Mouse (Mus musculus): ENCODE measurements around the gene R3hdm1. TPM values are rescaled to one million over a fixed set of nuclear protein-coding genes. Genes with fewer than 3 reads are reported as not detected.
A peak's percentile ranks its signal among the peaks of the same experiment; 100 is the strongest.

The R3hdm1 gene
- total RNA-seq (2021): 100 to 1,000 TPM; 505 to 574 TPM
- long read RNA-seq, experiment 1, full-length matches to known transcripts: 19 of 122 reads
- long read RNA-seq, experiment 1, partial matches to known transcripts: 31 of 122 reads
- long read RNA-seq, experiment 1, other reads (novel, unspliced or antisense): 72 of 122 reads
- long read RNA-seq, experiment 2, full-length matches to known transcripts: 20 of 125 reads
- long read RNA-seq, experiment 2, partial matches to known transcripts: 30 of 125 reads
- long read RNA-seq, experiment 2, other reads (novel, unspliced or antisense): 75 of 125 reads

DNA sequence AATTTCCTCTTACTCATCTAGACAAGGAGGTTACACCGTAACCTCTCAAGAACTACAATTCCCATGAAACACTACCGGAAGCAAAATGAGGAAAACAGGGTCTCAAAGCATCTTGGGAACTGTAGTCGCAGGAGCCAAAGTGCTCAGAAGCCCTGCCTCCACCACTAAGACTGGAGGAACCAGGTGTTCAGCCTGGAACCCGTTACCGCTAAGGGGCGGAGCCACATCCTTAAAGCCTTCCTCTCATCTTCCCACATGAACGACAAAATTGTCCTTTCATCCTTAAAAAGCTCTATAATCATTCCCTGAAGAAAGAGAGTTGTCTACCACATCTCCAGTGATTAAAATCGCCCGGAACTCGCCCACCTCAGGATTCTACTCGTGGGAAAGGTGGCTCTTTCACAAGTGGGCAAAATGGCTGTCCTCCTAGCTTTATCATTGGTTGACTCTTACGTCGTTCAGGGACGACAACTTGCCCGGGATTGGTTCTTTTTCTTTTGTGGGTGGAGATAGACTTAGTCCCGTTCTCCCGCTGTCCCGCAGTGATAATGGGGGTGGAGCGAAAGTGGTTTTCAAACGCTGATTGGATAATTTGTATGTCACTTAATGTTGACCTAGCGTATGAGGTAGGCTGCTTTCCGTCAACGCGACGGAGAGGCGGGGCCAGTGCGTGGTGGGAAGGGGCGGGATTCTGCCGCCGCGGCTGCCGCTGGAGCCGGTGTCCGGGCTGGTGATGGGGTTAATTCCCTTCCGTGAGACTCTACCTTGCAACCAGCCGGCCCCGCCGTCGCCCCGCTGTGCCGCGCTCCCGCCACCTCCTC is at the start of gene R3hdm1, which contains the start of gene Zranb3:
Gene R3hdm1 (plus strand): TSS at position 661 of the 821 bp plus-strand sequence.
Gene Zranb3 (minus strand): TSS at position 407 of the 821 bp plus-strand sequence.
- Histone ChIP-seq H3K4me3 (peak within 1 kb of the TSS; percentile 85), H3K27ac (peak within 1 kb of the TSS; percentile 95)
- intact Hi-C loops (cut with DNase I): loop anchor here (5.0 kb wide), 2 partner anchors 314 to 331 kb away; partner anchors contain the start of genes Ccnt2 and Dars
- peak; percentile 92 to 97 for DNase-seq (ENCODE audit: extremely low spot score in 1 of 2, low spot score in 2 of 2)
- TF ChIP-seq CTCF (IDR thresholded peaks at IDR 0.05): no peak

DNA sequence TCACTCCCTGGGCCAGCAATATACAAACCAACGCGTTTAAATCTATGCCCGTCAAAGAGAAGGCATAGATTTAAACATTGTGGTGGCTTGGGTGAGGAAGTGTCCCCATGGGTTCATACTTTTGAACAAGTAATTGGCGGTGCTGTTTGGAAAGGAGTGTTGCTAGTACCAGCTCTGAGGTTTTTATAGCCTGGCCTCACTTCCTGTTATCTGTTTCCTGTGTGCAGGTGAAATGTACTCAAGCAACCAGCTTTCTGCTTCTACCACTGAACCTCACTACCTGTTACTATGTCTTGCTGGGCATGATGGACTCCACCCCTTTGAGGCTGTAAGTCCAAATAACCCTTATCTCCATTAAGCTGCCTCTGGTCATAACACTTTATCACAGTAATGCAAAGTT is 45.8 kb upstream of the R3hdm1 start:
- Histone ChIP-seq H3K4me3 (no peak overlapping the region), H3K27ac (no peak overlapping the region)
- intact Hi-C loops (cut with DNase I): no loop called here
- TF ChIP-seq CTCF (IDR thresholded peaks at IDR 0.05): no peak
- DNase-seq (ENCODE audit: extremely low spot score in 1 of 2, low spot score in 2 of 2): no peak

DNA sequence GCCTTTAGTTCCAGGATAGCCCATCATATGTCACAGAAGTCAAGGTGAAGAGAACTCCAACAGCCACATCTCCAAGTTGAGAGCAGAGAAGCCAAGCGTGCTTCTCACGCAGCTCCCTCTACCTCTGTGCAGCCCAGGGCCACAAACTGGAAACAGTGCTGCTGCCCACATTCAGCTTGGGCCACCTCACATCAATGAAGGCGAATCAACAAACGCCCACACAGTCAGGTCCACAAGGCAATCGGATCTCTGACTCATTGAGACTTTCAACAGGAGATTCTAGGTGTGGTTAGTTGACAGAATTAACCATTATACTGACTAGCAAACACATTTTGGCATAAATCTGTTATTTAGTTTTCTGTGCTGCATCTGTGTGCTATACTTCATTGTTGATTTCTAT is 44.5 kb upstream of the R3hdm1 start:
- no peak for DNase-seq (ENCODE audit: extremely low spot score in 1 of 2, low spot score in 2 of 2)
- no peak for TF ChIP-seq CTCF (IDR thresholded peaks at IDR 0.05)
- Histone ChIP-seq H3K27ac (no peak overlapping the region), H3K4me3 (no peak overlapping the region)
- intact Hi-C loops (cut with DNase I): no loop called here

DNA sequence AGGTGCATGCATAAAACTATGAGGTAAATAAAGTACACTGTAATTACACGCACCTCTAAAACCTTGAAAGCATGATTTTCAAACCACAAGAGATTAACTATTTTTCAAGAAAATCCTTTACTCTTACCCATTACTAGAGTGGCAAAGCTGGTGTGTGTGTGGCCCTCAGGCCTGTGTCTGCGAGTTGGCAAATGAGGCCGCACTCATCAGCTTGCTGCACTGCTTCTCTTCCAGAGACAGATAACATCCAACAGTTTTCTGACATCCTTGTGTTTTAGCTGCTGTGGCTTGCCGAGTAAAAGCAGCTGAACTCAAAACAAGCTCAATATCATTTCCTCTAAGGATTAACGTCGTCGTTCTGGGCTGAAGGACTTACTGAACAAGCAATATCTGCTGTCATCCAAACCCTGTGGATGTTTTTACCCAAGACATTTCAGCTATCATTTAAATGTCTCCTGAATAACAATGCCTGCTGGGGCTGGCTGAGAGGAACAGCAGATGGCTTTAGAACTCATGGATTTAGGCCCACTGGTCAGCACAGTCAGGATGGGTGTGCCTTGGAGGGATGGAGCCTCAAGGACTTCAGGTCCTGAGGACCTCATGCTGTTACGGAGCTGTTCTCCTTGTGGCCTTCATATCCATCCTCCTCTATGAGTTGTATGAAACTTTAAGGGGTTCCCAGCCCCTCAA is 42.3 kb upstream of the R3hdm1 start:
- H3K27ac ChIP-seq: no peak overlapping the region

DNA sequence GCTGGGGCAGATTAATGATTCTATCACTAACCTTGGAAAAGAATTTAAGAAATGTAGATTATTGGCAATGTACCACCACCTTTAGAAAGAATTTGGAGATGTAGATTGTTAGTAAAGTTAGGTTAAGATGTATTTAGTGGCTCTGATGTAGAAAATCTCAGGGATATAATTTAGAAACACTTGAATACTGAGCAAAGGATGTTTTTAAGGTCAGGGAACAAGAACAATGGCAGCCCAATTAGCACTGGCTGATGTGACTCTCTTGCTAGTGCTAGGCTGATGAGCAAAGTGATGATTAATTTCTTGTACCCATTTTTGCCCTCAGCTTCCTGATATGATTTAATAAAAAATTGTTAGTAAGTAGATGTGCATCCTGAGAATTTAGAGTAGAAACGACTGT is 41.7 kb upstream of the R3hdm1 start:
- H3K27ac ChIP-seq: no peak overlapping the region
- no peak overlapping the region for H3K4me3 ChIP-seq
- TF ChIP-seq CTCF (IDR thresholded peaks at IDR 0.05): no peak
- intact Hi-C loops (cut with DNase I): no loop called here
- DNase-seq (ENCODE audit: extremely low spot score in 1 of 2, low spot score in 2 of 2): no peak

More for the DNA sequence above, 42.3 kb upstream of the R3hdm1 start:
- TF ChIP-seq CTCF (IDR thresholded peaks at IDR 0.05): no peak
- no peak overlapping the region for H3K4me3 ChIP-seq
- no peak for DNase-seq (ENCODE audit: extremely low spot score in 1 of 2, low spot score in 2 of 2)
- intact Hi-C loops (cut with DNase I): no loop called here

DNA sequence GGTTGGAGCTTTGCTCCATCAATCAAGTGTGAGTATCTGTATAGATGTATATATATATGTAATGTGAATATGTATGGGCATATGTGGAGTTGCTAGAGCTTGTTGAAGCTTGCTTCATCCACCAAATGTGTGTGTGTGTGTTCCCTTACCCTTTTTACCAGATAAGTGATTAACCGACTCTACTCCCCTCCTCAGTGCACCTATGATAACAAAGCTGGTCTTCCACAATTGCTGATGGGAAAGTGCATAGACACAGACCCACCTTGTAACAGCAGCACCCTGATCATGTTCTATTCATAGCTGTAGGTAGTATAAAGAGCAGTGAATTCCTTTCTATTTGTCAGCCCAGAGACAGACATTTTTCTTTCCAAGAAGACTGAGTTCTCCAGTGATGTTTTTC is 40.9 kb upstream of the R3hdm1 start:
- TF ChIP-seq CTCF (IDR thresholded peaks at IDR 0.05): no peak
- intact Hi-C loops (cut with DNase I): no loop called here

DNA sequence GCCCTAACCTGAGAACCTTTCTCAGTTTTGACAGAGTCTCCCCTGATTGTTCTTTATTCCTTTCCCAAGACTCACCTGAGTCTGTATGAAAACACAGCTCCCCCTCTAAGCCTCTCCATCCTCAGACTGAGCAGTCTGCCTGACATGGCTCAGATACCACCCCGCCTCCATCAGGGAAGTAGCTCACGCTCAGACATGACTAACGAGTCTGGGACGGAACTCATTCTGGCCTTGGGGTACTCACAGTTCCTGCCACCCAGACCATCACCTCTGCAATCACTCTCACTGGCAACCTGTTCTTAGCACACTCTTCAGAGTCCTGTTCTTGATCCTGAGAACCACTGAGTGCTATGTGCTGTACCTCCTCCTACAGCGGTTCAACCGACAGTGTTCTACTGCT is 38.4 kb upstream of the R3hdm1 start:
- Histone ChIP-seq H3K4me3 (no peak overlapping the region), H3K27ac (no peak overlapping the region)
- TF ChIP-seq CTCF (IDR thresholded peaks at IDR 0.05): no peak
- intact Hi-C loops (cut with DNase I): no loop called here
- DNase-seq (ENCODE audit: extremely low spot score in 1 of 2, low spot score in 2 of 2): no peak

More for the DNA sequence above, 40.9 kb upstream of the R3hdm1 start:
- DNase-seq (ENCODE audit: extremely low spot score in 1 of 2, low spot score in 2 of 2): no peak
- Histone ChIP-seq H3K4me3 (no peak overlapping the region), H3K27ac (no peak overlapping the region)

DNA sequence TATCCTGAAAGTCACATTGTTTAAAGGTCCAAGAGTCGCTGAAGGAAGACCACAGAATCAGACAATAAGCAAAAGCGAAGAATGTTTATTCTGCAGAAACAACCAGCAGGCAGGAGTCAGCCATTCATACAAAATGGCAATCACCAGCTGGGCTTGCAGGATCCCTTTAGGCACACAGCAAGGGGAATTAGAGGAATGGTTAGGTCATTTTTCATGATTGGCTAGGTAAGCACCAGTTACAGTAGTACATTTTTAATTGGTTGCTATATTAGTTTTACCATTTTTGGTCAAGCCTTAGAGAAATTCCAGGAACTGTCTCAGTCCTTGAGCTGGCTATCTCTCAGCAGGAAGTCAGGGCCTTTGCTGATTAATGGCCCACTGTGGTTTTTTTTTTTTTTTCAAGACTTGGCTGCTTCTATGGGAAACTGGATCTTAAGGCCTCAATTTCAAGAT is 34.1 kb upstream of the R3hdm1 start:
- DNase-seq (ENCODE audit: extremely low spot score in 1 of 2, low spot score in 2 of 2): no peak
- TF ChIP-seq CTCF (IDR thresholded peaks at IDR 0.05): no peak
- intact Hi-C loops (cut with DNase I): no loop called here
- Histone ChIP-seq H3K4me3 (no peak overlapping the region), H3K27ac (no peak overlapping the region)

DNA sequence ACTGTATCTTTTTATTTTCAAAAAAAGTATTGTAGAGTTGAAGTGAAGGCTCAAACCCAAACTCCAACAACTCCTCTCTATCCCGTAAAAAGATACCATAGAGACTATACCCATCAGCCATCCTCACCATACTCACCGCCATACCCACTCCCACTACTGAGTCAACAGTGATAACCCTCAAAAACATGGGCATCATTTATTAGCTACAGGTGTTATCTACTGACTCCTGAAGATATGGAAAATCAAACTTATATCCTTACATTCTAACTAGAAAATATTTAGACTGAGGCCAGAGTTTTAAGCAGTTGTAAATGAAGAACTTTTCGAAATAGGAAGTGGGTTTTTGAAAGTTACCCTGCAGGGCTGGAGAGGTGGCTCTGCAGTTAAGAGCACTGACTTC is 33.1 kb upstream of the R3hdm1 start:
- no peak for DNase-seq (ENCODE audit: extremely low spot score in 1 of 2, low spot score in 2 of 2)
- no peak overlapping the region for H3K27ac ChIP-seq
- TF ChIP-seq CTCF (IDR thresholded peaks at IDR 0.05): no peak
- H3K4me3 ChIP-seq: no peak overlapping the region
- intact Hi-C loops (cut with DNase I): no loop called here

DNA sequence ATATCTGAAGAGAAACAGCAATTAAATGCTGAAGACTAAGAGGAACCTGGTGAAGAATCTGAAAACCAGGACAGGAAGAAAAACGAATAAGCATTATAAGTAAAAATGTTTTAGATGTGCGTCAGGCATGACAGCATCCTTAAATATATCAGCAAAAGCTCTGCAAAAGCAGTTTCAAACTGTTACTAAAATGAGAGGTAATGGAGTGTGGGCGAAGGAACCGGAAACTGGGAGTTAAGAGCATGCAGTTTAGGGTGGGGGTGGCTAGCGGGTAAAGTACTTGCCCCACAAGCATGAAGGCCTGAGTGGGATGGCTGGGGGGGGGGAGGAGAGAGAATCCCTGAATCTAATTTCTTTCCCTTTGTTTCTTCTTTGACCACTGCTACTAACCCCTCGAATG is 30.1 kb upstream of the R3hdm1 start:
- TF ChIP-seq CTCF (IDR thresholded peaks at IDR 0.05): no peak
- intact Hi-C loops (cut with DNase I): no loop called here
- DNase-seq (ENCODE audit: extremely low spot score in 1 of 2, low spot score in 2 of 2): peak in 1 of 2 experiments; percentile 36
- Histone ChIP-seq H3K4me3 (no peak overlapping the region), H3K27ac (peak overlapping the region; percentile 60)

DNA sequence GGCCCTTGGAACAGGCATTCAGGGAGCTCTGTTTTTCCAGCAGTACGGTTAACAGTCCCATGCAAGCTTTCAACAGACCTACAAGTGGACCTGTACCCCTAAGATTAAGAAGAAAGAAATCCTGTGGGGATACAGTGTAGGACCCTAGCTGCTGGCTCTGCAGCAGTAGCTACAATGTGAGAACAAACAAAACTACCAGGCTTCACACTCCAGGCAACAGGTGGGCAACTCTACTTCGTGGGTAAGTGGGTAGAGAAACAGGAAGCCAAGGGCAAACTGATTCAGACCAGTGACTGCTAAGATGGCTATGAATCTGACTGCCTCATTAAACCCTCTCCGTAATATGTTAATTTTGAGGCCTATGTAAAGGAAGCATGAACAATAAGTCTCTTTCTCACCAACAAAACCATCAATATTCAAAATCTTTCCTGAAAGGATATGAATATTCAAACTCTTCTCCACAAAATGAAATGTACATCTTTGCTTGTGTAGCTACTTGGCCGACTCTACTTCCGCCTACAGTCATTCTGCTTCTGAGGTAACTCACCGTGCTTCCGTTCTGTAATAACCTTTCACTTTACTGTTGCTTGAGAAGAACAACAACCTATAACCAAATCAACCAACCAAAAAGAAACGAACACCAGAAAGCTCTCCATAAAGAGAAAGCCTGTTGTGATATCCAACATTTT is 26.2 kb upstream of the R3hdm1 start:
- Histone ChIP-seq H3K27ac (peak overlapping the region; percentile 60), H3K4me3 (no peak overlapping the region)
- no peak for TF ChIP-seq CTCF (IDR thresholded peaks at IDR 0.05)
- intact Hi-C loops (cut with DNase I): loop anchor here (1.0 to 2.0 kb wide), 3 partner anchors 45 to 143 kb away; no protein-coding TSS in a partner anchor
- peak in 1 of 2 experiments; percentile 21 for DNase-seq (ENCODE audit: extremely low spot score in 1 of 2, low spot score in 2 of 2)
